Mouse (Mus musculus): ENCODE data around the gene A630001G21Rik. TPM values are rescaled to one million over a fixed set of nuclear protein-coding genes. Genes with fewer than 3 reads are reported as not detected.

The A630001G21Rik gene
- polyA plus RNA-seq, 1 experiment from 2014 or later: 1.7 TPM

DNA sequence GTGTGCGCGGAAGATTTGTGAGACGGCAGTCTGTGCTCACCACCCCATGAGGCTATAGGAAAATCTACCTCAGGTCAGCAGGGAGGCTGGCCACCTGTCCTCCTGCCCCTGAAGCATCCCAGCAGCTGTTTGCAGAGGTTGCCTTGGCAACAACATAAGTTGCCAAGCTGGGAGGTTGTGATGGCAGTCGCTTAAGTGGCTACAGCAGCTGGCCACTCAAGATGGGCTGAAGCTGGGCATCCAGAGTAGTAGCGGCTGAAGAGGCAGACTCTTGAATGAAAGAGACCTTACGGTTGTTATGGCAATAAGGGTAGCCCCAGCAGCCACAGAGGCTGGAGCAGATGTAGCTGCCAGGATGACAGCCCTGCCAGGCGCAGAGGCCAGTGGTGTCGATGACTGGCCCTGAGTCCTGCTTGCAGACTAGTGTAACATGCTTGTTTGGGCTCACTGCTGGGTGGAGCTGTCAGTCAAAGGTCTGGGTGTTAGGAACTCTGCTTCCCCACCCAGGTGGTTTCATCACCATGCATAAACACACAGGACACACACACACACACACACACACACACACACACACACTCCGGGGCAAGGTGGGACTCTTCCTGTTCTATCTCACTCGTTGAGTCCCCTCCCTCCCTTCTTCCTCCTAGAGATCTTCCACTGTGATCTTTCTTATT is 58.1 kb downstream of the A630001G21Rik start:
- 73% methylated on average over 10 of the region's 10 CpGs for WGBS
- ATAC-seq (replicated peaks; ENCODE audit: insufficient number of reproducible peaks, low FRiP score, low TSS enrichment, low read depth) (no peak), DNase-seq (ENCODE audit: low spot score) (peak; percentile 15)
- H3K9me3 ChIP-seq (replicated peaks; ENCODE audit: control insufficient read depth, low read length): no peaks in the 10 kb centered on the region
- no peaks in the 10 kb centered on the region for H3K27me3 ChIP-seq (ENCODE audit: control insufficient read depth, insufficient read depth, low read length)
- H3K4me3 ChIP-seq (ENCODE audit: low read depth, low read length): no peak overlapping the region
- no peaks in the 10 kb centered on the region for H3K4me1 ChIP-seq (ENCODE audit: control insufficient read depth, insufficient read depth, low read length)
- no peak overlapping the region for H3K4me2 ChIP-seq (ENCODE audit: low read depth, low read length)
- no peak overlapping the region for H3K9ac ChIP-seq (replicated peaks; ENCODE audit: low read length)
- H3K36me3 ChIP-seq (replicated peaks; ENCODE audit: control insufficient read depth, insufficient read depth, low read depth, low read length): no peaks in the 10 kb centered on the region
- H3K27ac ChIP-seq (replicated peaks; ENCODE audit: low read depth, low read length): no peak overlapping the region

DNA sequence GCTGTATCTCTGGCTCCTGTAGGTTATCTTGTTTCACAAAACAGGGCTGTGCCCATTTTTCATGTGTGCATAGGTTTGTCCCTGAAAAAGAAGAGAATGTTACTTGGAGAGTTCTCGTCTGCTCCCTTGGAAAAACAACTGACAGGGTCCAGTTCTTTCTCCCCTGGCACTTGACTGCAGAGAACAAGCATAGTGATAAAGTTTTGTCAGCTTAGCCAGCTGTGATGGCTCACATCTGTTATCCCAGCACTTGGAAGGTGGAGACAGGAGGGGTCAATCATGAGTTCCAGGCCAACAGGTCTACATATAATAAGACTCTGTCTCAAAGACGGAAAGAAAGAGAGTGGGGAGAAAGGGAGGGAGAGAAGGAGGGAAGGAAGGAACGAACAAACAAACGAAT is 59.4 kb downstream of the A630001G21Rik start:
- no peaks in the 10 kb centered on the region for H3K27me3 ChIP-seq (ENCODE audit: control insufficient read depth, insufficient read depth, low read length)
- H3K9ac ChIP-seq (replicated peaks; ENCODE audit: low read length): no peak overlapping the region
- WGBS: 80% methylated on average over 4 of the region's 4 CpGs
- no peak for ATAC-seq (replicated peaks; ENCODE audit: insufficient number of reproducible peaks, low FRiP score, low TSS enrichment, low read depth)
- no peak for DNase-seq (ENCODE audit: low spot score)
- no peaks in the 10 kb centered on the region for H3K9me3 ChIP-seq (replicated peaks; ENCODE audit: control insufficient read depth, low read length)
- no peak overlapping the region for H3K27ac ChIP-seq (replicated peaks; ENCODE audit: low read depth, low read length)
- no peaks in the 10 kb centered on the region for H3K36me3 ChIP-seq (replicated peaks; ENCODE audit: control insufficient read depth, insufficient read depth, low read depth, low read length)
- no peak overlapping the region for H3K4me2 ChIP-seq (ENCODE audit: low read depth, low read length)
- no peak overlapping the region for H3K4me3 ChIP-seq (ENCODE audit: low read depth, low read length)
- no peaks in the 10 kb centered on the region for H3K4me1 ChIP-seq (ENCODE audit: control insufficient read depth, insufficient read depth, low read length)

DNA sequence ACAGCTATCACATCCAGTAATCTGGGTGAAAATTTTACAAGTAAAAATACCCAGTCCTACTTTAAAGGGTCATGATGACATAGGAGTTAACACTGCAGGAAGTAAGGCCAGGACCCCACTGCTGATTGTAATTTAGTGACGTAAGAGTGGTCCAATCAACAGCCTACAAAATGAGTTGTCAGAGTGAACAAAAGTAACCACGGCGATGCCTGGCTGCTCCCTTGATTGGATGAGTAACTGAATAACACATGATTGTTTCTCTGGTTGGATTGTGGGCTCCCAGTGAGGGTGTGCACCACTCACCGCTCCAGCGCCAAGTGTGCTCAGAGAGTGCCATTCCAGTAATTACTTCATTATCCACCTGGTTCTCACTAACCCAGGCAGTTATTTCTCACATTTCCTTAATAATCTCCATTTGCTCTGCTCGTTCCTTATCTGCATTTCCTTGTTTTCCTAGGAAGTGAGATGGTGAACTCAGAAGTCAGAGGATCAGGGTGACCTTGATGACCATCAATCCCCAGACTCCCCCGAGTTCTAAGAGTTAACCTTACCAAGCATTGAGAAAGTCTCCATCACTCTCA is 61.9 kb downstream of the A630001G21Rik start:
- ATAC-seq (replicated peaks; ENCODE audit: insufficient number of reproducible peaks, low FRiP score, low TSS enrichment, low read depth) (0 out of 2 replicates have a peak, but pooled peaks have one; percentile 29), DNase-seq (ENCODE audit: low spot score) (peak; percentile 16)
- 49% methylated on average over 7 of the region's 7 CpGs for WGBS

DNA sequence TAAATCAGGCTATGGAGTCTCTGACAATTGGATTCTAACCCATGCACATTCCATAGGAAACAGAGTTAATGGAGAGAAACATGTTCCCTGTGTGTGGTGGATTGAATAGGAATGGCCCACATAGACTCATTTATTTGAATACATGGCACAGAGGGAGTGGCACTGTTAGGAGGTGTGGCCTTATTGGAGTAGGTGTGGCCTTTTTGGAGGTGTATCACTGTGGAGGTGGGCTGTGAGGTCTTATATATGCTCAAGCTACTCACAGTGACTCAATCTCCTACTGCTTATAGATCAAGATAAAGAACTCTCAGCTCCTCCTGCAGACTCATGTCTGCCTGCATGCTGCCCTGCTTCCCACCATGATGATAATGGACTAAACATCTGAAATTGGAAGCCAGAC is 63.9 kb downstream of the A630001G21Rik start:
- ATAC-seq (replicated peaks; ENCODE audit: insufficient number of reproducible peaks, low FRiP score, low TSS enrichment, low read depth) (no peak), DNase-seq (ENCODE audit: low spot score) (no peak)
- Histone ChIP-seq H3K4me3 (ENCODE audit: low read depth, low read length) (no peak overlapping the region), H3K9me3 (replicated peaks; ENCODE audit: control insufficient read depth, low read length) (no peaks in the 10 kb centered on the region), H3K9ac (replicated peaks; ENCODE audit: low read length) (no peak overlapping the region), H3K27me3 (ENCODE audit: control insufficient read depth, insufficient read depth, low read length) (no peaks in the 10 kb centered on the region), H3K36me3 (replicated peaks; ENCODE audit: control insufficient read depth, insufficient read depth, low read depth, low read length) (no peaks in the 10 kb centered on the region), H3K4me1 (ENCODE audit: control insufficient read depth, insufficient read depth, low read length) (no peaks in the 10 kb centered on the region), H3K27ac (replicated peaks; ENCODE audit: low read depth, low read length) (no peak overlapping the region), H3K4me2 (ENCODE audit: low read depth, low read length) (no peak overlapping the region)

More for the DNA sequence above, 61.9 kb downstream of the A630001G21Rik start:
- no peak overlapping the region for H3K4me2 ChIP-seq (ENCODE audit: low read depth, low read length)
- no peaks in the 10 kb centered on the region for H3K9me3 ChIP-seq (replicated peaks; ENCODE audit: control insufficient read depth, low read length)
- H3K9ac ChIP-seq (replicated peaks; ENCODE audit: low read length): no peak overlapping the region
- H3K4me3 ChIP-seq (ENCODE audit: low read depth, low read length): no peak overlapping the region
- no peak overlapping the region for H3K27ac ChIP-seq (replicated peaks; ENCODE audit: low read depth, low read length)
- H3K36me3 ChIP-seq (replicated peaks; ENCODE audit: control insufficient read depth, insufficient read depth, low read depth, low read length): no peaks in the 10 kb centered on the region
- H3K27me3 ChIP-seq (ENCODE audit: control insufficient read depth, insufficient read depth, low read length): no peaks in the 10 kb centered on the region
- no peaks in the 10 kb centered on the region for H3K4me1 ChIP-seq (ENCODE audit: control insufficient read depth, insufficient read depth, low read length)

DNA sequence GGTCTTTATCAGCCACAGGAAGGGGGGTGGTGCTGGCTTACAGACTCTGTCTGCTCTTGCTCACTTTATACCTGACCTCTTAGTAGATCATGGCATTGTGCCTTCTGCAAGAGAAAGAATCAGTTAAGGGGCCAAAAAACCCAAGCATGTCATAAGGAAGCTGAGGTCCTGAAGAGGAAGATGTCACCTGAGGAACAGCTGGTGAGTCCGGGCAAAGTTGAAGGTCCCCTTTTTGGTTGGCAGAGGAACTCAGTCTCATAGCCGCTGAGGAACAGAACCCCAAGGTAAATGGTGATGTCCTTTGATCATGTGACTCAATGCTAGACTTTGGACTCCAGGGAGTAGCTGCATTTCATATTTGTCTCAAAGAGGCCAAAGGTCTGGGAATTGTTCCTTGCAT is 71.7 kb downstream of the A630001G21Rik start:
- Histone ChIP-seq H3K9ac (replicated peaks; ENCODE audit: low read length) (no peak overlapping the region), H3K9me3 (replicated peaks; ENCODE audit: control insufficient read depth, low read length) (no peaks in the 10 kb centered on the region), H3K4me1 (ENCODE audit: control insufficient read depth, insufficient read depth, low read length) (no peaks in the 10 kb centered on the region), H3K36me3 (replicated peaks; ENCODE audit: control insufficient read depth, insufficient read depth, low read depth, low read length) (no peaks in the 10 kb centered on the region), H3K4me2 (ENCODE audit: low read depth, low read length) (no peak overlapping the region), H3K4me3 (ENCODE audit: low read depth, low read length) (no peak overlapping the region), H3K27ac (replicated peaks; ENCODE audit: low read depth, low read length) (no peak overlapping the region), H3K27me3 (ENCODE audit: control insufficient read depth, insufficient read depth, low read length) (no peaks in the 10 kb centered on the region)
- WGBS: 95% methylated on average over 2 of the region's 2 CpGs
- ATAC-seq (replicated peaks; ENCODE audit: insufficient number of reproducible peaks, low FRiP score, low TSS enrichment, low read depth) (no peak), DNase-seq (ENCODE audit: low spot score) (no peak)

DNA sequence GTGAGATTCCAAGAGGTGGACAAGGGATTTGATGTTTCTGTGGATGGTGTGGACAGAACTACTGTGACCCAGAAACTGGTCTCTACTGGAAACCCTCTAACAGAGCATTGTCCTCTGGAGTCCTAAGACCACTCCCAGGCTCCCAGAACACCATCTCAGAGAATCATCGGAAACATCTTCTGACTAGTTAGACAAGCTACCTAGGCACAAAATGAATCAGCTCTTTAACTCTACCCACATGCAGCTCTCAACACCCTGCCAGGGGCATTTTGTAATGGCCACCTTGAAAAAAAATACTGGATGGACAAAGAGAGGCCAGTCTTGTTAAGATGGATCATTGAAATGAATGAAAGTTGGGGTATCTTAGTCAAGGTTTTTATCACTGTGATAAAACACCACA is 72.9 kb downstream of the A630001G21Rik start:
- ATAC-seq (replicated peaks; ENCODE audit: insufficient number of reproducible peaks, low FRiP score, low TSS enrichment, low read depth) (no peak), DNase-seq (ENCODE audit: low spot score) (no peak)
- Histone ChIP-seq H3K27me3 (ENCODE audit: control insufficient read depth, insufficient read depth, low read length) (no peaks in the 10 kb centered on the region), H3K4me2 (ENCODE audit: low read depth, low read length) (no peak overlapping the region), H3K9me3 (replicated peaks; ENCODE audit: control insufficient read depth, low read length) (no peaks in the 10 kb centered on the region), H3K4me1 (ENCODE audit: control insufficient read depth, insufficient read depth, low read length) (no peaks in the 10 kb centered on the region), H3K27ac (replicated peaks; ENCODE audit: low read depth, low read length) (no peak overlapping the region), H3K36me3 (replicated peaks; ENCODE audit: control insufficient read depth, insufficient read depth, low read depth, low read length) (no peaks in the 10 kb centered on the region), H3K9ac (replicated peaks; ENCODE audit: low read length) (no peak overlapping the region), H3K4me3 (ENCODE audit: low read depth, low read length) (no peak overlapping the region)
- WGBS: 93% methylated on average over 1 of the region's 1 CpGs

DNA sequence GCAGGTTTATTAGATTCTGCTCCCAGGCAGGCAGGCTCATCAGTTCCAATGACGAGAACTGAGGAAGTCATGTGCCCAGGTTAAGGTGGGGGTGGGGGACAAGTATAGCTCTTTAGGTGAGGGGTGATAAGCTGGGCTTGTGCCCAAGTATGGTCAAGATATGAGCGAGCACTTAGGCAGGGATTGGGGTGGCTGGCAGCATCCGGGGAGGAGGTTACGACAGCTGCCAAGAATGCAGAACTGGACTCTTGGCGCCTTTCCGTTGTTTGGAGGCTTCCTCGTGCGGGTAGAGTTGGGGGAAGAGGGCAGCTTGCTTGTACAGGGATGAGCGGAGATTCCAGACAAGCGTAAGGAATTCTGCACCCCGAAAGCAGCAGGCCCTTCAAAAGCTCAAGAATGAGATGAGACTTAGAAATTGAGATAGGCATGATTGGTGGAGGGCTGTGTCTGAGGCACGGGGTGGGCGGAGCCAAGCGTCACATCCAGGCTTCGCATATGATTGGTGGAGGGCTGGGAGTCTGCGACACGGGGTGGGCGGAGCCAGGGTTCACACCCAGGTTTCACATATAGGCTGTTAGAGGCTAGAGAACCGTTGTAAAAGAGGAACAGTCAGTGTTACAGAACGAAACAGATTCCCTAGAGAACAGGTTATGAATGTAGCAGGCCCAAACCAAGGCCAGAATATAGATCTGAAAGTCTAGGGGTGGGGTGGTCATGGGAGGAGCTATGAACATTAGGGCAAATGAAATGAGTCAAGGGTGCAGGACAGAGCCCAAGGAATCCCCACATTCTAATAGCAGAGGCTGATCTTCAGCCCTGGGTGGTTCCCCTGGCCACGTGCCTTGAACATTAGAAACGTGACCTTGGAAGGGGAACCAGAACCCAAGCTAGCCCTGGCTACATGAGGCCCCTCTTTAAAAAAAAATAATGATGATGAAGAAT is 74.9 kb downstream of the A630001G21Rik start:
- Histone ChIP-seq H3K4me2 (ENCODE audit: low read depth, low read length) (peak overlapping the region; percentile 35), H3K9me3 (replicated peaks; ENCODE audit: control insufficient read depth, low read length) (no peaks in the 10 kb centered on the region), H3K27me3 (ENCODE audit: control insufficient read depth, insufficient read depth, low read length) (no peaks in the 10 kb centered on the region), H3K9ac (replicated peaks; ENCODE audit: low read length) (peak overlapping the region; percentile 14; the same call in 1 of the 2 replicates), H3K27ac (replicated peaks; ENCODE audit: low read depth, low read length) (no peak overlapping the region), H3K4me1 (ENCODE audit: control insufficient read depth, insufficient read depth, low read length) (no peaks in the 10 kb centered on the region), H3K4me3 (ENCODE audit: low read depth, low read length) (peak overlapping the region; percentile 25), H3K36me3 (replicated peaks; ENCODE audit: control insufficient read depth, insufficient read depth, low read depth, low read length) (no peaks in the 10 kb centered on the region)
- 27% methylated on average over 22 of the region's 22 CpGs for WGBS
- DNase-seq (ENCODE audit: low spot score) (peak; percentile 82), ATAC-seq (replicated peaks; ENCODE audit: insufficient number of reproducible peaks, low FRiP score, low TSS enrichment, low read depth) (peak; percentile 96)

DNA sequence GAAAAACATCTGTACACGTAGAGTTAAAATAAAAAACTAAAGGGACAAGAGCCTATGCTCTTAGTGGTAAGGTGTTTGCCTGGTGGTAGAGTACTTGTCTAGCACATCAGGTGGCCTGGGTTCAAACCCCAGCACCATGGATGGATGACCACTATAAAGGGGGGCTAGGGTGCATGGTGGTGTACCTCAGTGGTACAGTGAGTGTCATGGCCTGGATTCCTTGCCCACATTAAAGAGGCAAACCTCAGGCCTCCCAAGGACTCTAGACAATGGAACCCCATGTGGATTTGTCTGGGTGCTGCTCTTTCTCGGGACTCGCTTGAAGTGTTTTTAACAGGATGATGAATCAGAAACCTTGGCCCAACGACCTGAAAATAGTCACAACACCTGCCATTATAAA is 75.9 kb downstream of the A630001G21Rik start:
- no peaks in the 10 kb centered on the region for H3K4me1 ChIP-seq (ENCODE audit: control insufficient read depth, insufficient read depth, low read length)
- no peak overlapping the region for H3K9ac ChIP-seq (replicated peaks; ENCODE audit: low read length)
- no peaks in the 10 kb centered on the region for H3K27me3 ChIP-seq (ENCODE audit: control insufficient read depth, insufficient read depth, low read length)
- no peak for ATAC-seq (replicated peaks; ENCODE audit: insufficient number of reproducible peaks, low FRiP score, low TSS enrichment, low read depth)
- H3K4me3 ChIP-seq (ENCODE audit: low read depth, low read length): no peak overlapping the region
- no peak overlapping the region for H3K27ac ChIP-seq (replicated peaks; ENCODE audit: low read depth, low read length)
- H3K36me3 ChIP-seq (replicated peaks; ENCODE audit: control insufficient read depth, insufficient read depth, low read depth, low read length): no peaks in the 10 kb centered on the region
- DNase-seq (ENCODE audit: low spot score): no peak
- H3K4me2 ChIP-seq (ENCODE audit: low read depth, low read length): no peak overlapping the region
- 75% methylated on average over 4 of the region's 4 CpGs for WGBS
- H3K9me3 ChIP-seq (replicated peaks; ENCODE audit: control insufficient read depth, low read length): no peaks in the 10 kb centered on the region
